Mouse (Mus musculus): ENCODE results near the gene Phf14.

GRCm38 (mm10) chr6:11999506-11999905 is 91.9 kb downstream of the Phf14 start:
- TF ChIP-seq ZNF384 (IDR thresholded peaks at IDR 0.05; ENCODE audit: low read depth, low read length): no peak
- no peak for TF ChIP-seq ZC3H11A (IDR thresholded peaks at IDR 0.05; ENCODE audit: borderline replicate concordance, low read depth, low read length)
- no peak for TF ChIP-seq MAFK (IDR thresholded peaks at IDR 0.05; ENCODE audit: insufficient read depth, low read depth, low read length)
- no peak for TF ChIP-seq CHD2 (IDR thresholded peaks at IDR 0.05; ENCODE audit: low read depth, low read length)
- TF ChIP-seq HCFC1 (IDR thresholded peaks at IDR 0.05; ENCODE audit: borderline replicate concordance, insufficient read depth, low read length): no peak
